Mouse (Mus musculus) common myeloid progenitor, adult 5-6 weeks (primary cell): ENCODE results near the gene Vegfd. TPM values are rescaled to one million over a fixed set of nuclear protein-coding genes. Genes with fewer than 3 reads are reported as not detected.

Experiments
- ATAC-seq: replicated peaks from 2 replicates; pipeline ENCODE4 v1.8.0; 2016; ENCODE audit warnings: low read depth, mild to moderate bottlenecking, moderate TSS enrichment, inconsistent platforms; ENCODE audit not compliant: poor library complexity, severe bottlenecking
- total RNA-seq: library from RNA; stranded (forward); fragments of 200-1000, 187-1606 nt; gene quantifications from 2 replicates; pipeline ENCODE4 v1.2.3, GENCODE M21; 2017

The Vegfd gene
- 0.29 TPM in 1 of 2 replicates, not detected in the other for total RNA-seq

DNA sequence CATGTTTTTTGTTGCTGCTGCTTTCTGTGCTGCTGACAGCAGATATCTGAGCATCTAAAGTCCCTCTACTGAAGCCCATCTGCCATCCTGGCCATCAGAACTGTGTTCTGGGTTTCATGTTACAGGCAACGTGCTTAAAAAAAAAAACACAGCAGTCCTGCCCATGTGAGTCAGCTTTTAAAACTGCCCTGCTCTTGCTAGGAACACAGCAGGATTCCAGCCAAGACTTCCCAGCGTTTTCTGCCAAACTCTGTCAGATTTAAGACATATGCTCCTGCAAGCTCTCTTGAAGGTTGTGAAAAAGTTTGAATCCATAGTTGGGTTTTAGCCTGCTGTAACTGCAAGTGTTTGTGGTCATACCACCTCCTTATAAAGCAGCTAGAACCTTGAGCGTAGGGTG lies at the start of gene Vegfd:
Vegfd (plus strand) TSS at position 298 of the 400 bp plus-strand sequence.
- ATAC-seq, result no peak

GRCm38 (mm10) chrX:164323391-164323913 lies 49.7 kb upstream of the Vegfd start:
- peak; percentile 52; the same call in 1 of the 2 replicates for ATAC-seq

GRCm38 (mm10) chrX:164330351-164330750 lies 42.8 kb upstream of the Vegfd start:
- ATAC-seq, result no peak

DNA sequence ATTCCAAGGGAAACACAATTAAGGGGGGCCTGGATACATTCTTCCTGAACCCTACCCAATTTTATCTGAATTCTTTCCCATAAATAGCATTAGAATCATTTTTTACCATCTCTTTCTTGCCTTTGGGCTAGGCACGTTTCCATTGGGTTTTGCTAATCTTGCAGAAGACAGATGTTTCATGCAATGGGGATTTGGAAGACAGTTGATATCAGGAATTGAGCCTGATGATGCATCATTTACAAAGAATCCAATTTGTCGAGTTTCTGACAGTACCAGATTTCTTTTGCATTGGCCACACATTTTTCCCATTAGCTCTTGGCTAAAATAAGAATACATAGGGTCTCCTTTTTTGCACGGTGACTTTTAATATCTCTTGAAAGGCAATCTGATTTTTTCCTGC lies 42.4 kb upstream of the Vegfd start:
- no peak for ATAC-seq

- no peak for ATAC-seq
Observed at GRCm38 (mm10) chrX:164338591-164338990, 34.6 kb upstream of the Vegfd start.

GRCm38 (mm10) chrX:164345359-164345938 lies 27.7 kb upstream of the Vegfd start:
- no peak for ATAC-seq

- no peak for ATAC-seq
Observed at GRCm38 (mm10) chrX:164348937-164349336, 24.2 kb upstream of the Vegfd start.

GRCm38 (mm10) chrX:164365153-164365865 lies 7.9 kb upstream of the Vegfd start:
- ATAC-seq, result no peak

- no peak for ATAC-seq
Observed at GRCm38 (mm10) chrX:164370576-164370975, 2.6 kb upstream of the Vegfd start.

- no peak for ATAC-seq
Observed at GRCm38 (mm10) chrX:164374586-164374985, 1.4 kb downstream of the Vegfd start.

- ATAC-seq, result no peak
Observed at GRCm38 (mm10) chrX:164379721-164380120, 6.5 kb downstream of the Vegfd start.

- peak; percentile 100 for ATAC-seq
Observed at GRCm38 (mm10) chrX:164381618-164382408, 8.6 kb downstream of the Vegfd start.

GRCm38 (mm10) chrX:164394091-164394490 lies 20.9 kb downstream of the Vegfd start:
- no peak for ATAC-seq

DNA sequence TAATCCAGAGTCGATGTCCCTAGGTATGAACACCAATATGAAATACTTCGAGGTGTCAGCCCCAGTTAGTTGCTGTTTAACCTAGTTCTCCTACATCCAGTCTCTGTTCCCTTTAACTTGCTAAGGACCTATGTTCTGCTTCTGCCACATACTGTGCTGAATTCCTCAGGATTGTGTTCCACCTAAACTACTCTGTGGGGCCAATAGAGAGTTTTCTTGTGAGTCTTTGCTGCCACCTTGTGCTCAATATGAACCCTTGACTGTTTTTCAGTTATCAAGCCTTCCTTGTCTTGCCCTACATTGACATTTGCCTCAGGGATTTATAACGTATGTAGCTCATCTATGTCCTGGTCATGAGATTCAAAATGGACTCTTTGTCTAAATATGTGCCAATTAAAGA lies 25.3 kb downstream of the Vegfd start:
- ATAC-seq, result peak; percentile 63; the same call in 1 of the 2 replicates

- no peak for ATAC-seq
Observed at GRCm38 (mm10) chrX:164405080-164405649, 32.0 kb downstream of the Vegfd start.

DNA sequence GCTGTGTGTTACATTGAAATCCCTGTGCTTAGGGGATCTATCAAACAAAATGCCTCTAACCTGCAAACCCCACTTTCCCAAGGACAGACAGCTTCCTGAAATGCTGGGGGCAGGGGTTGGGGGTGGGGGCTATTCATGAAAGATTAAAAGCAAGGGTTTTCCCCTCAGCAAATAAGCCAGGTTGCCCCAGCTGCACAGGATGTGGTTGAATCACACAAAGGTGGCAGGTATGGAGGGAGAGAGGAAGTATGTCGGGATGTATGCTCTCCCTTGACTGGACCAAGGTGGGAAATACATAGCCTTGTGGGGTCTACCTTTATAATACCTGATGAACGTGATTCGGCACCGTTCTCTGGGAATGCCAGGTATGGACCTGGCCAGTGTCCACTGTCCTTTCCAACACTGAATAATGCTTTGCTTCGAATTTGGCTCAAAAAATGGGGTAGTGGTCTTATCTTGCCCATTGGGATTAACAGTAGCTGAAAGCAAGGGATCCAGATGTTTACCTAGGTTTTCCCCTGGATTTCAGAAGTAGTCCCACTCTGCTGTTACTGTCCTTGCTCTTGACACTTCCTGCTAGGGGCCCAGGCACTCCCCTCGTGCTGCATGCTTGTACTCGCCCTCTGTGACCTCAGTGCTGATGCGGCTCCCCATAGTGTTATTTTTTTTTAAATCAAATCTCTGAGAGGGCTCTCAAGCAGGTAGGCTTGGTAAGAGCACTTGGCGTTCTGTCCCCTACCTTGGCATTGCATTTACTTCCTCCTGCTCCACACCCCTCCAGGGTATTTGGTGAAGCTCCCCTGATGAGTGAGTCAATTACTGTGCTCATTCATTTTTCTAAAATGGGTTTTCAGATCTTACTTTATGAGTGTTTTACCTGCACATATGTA lies 33.2 kb downstream of the Vegfd start:
- ATAC-seq, result no peak

DNA sequence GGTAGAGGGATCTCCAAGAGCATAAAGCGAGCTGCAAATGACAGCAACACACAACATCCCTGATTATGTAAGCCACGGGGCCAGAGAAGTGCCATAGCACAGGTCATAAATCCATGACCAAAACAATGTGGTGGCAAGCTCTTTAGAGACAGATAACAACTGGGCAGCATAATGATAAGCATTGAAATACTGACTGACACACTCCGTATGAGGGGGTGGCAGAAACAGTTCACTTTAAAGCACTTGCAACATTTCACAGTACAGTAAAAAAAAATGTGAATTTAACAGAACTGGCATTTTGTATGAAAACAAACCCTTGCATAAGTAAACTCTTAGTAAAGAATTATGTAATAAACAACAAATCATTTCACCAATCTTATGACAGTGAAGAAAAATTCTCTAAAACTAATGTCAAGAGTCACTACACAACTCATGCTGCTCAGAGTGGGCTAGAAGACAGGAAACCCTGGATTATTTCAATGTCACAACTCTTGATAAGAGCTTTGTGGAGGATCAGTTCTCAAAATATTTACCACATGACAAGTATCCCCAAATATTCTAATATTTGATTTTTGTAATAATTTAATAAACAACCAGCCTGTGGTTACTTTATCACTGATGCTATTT lies 35.2 kb downstream of the Vegfd start:
- ATAC-seq, result no peak

- no peak for ATAC-seq
Observed at GRCm38 (mm10) chrX:164410562-164410961, 37.4 kb downstream of the Vegfd start.

DNA sequence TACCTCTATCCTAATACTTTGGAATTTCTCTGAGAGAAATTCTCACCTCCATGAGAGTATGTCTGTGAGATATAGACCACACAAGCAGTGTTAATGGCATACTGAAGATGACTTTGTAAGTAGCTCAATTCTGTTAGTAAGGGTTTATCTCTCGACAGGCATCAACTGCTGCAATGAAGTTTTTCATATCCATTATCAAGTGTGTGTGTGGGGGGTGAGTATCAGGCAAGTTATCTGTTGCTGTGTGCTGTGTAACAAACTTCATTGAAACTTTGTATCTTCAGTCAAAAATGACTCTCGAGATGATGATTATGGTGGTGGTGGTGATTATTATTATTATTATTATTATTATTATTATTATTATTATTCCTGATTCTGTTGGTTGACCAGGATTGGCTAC lies 43.6 kb downstream of the Vegfd start:
- ATAC-seq, result no peak
